Mouse (Mus musculus) heart, postnatal 0 days (tissue): ENCODE results near the gene Mcrs1. TPM values are rescaled to one million over a fixed set of nuclear protein-coding genes. Genes with fewer than 3 reads are reported as not detected.

Experiments
- ATAC-seq: fragments of 200-750 bp; cut with Nextera tagmentation; 2 replicates; pipeline ENCODE4 v1.8.0; 2017; ENCODE audit warnings: low read depth, moderate number of reproducible peaks, moderate library complexity; ENCODE audit not compliant: insufficient read depth
- DNase-seq: peaks from one replicate; pipeline ENCODE4 v3.0.0-alpha.2; 2016; ENCODE audit warnings: low spot score
- H3K27ac ChIP-seq: fragments of 300-500 bp; sonication (generic); 2 replicates; pipeline ENCODE4 v1.5.1; 2014; ENCODE audit warnings: low read depth, mild to moderate bottlenecking
- H3K27me3 ChIP-seq: fragments of 300-500 bp; sonication (generic); 2 replicates; pipeline ENCODE4 v1.6.1; 2014; ENCODE audit warnings: low read length, mixed read lengths; ENCODE audit not compliant: control insufficient read depth, insufficient read depth
- H3K36me3 ChIP-seq: fragments of 300-500 bp; sonication (generic); replicated peaks from 2 replicates; pipeline ENCODE4 v1.6.1; 2014; ENCODE audit warnings: low read length, mixed read lengths; ENCODE audit not compliant: control insufficient read depth, insufficient read depth
- H3K4me1 ChIP-seq: fragments of 300-500 bp; sonication (generic); 2 replicates; pipeline ENCODE4 v1.6.1; 2014; ENCODE audit warnings: antibody characterized with exemption; ENCODE audit not compliant: control insufficient read depth, insufficient read depth
- H3K4me2 ChIP-seq: fragments of 300-500 bp; sonication (generic); 2 replicates; pipeline ENCODE4 v1.6.1; 2014; ENCODE audit warnings: low read depth, mild to moderate bottlenecking, low read length, moderate library complexity
- H3K4me3 ChIP-seq: fragments of 300-500 bp; sonication (generic); 2 replicates; pipeline ENCODE4 v1.5.1; 2014; ENCODE audit warnings: low read depth, low read length
- H3K9ac ChIP-seq: fragments of 300-500 bp; sonication (generic); replicated peaks from 2 replicates; pipeline ENCODE4 v1.6.1; 2014; ENCODE audit warnings: low read depth, low read length, mixed read lengths
- H3K9me3 ChIP-seq: fragments of 300-500 bp; sonication (generic); replicated peaks from 2 replicates; pipeline ENCODE4 v1.6.1; 2016; ENCODE audit warnings: low read length; ENCODE audit not compliant: control insufficient read depth
- CTCF ChIP-seq: IDR thresholded peaks from 2 replicates; pipeline ENCODE4 v1.5.1; 2016; ENCODE audit warnings: antibody characterized with exemption, control low read depth, low read depth
- EP300 ChIP-seq: IDR thresholded peaks from 2 replicates; pipeline ENCODE4 v1.6.1; 2016; ENCODE audit warnings: antibody characterized with exemption, low read depth
- WGBS: fragments of 180-500 bp; shearing (Covaris S2); extraction: QIAGEN DNeasy Blood & Tissue Kit; methylation state at CpG from one replicate; pipeline ENCODE4 v1.1.7; 2014; 5-methylcytosine and 5-hydroxymethylcytosine counted together
- polyA plus RNA-seq: library from polyadenylated mRNA; unstranded; fragments of >200 nt; fragmentation: Nextera tagmentation; extraction: Ambion mirVana; gene quantifications from 2 replicates; pipeline ENCODE4 v1.2.1, GENCODE M21; 2015
- total RNA-seq: library from RNA; depleted of rRNA; stranded (reverse); fragments of >200 nt; gene quantifications from 2 replicates; pipeline ENCODE4 v1.2.3, GENCODE M21; 2014; ENCODE audit warnings: low replicate concordance

Mcrs1 gene
- total and polyA plus RNA-seq, 2 experiments from 2014 or later = 141 to 211 TPM

GRCm38 (mm10) chr15:99238006-99238405, 13.8 kb downstream of the Mcrs1 start:
- Histone ChIP-seq H3K9ac (no peak overlapping the region), H3K4me1 (no peaks in the 10 kb centered on the region), H3K4me3 (no peak overlapping the region), H3K9me3 (no peaks in the 10 kb centered on the region), H3K27ac (no peak overlapping the region), H3K27me3 (peaks cover 12% of the 10 kb centered on the region), H3K36me3 (peaks cover 19% of the 10 kb centered on the region), H3K4me2 (no peak overlapping the region)
- DNase-seq (no peak), ATAC-seq (no peak)
- no peak for TF ChIP-seq CTCF
- no peak for TF ChIP-seq EP300
- 53% methylated on average over 11 of the region's 11 CpGs for WGBS

DNA sequence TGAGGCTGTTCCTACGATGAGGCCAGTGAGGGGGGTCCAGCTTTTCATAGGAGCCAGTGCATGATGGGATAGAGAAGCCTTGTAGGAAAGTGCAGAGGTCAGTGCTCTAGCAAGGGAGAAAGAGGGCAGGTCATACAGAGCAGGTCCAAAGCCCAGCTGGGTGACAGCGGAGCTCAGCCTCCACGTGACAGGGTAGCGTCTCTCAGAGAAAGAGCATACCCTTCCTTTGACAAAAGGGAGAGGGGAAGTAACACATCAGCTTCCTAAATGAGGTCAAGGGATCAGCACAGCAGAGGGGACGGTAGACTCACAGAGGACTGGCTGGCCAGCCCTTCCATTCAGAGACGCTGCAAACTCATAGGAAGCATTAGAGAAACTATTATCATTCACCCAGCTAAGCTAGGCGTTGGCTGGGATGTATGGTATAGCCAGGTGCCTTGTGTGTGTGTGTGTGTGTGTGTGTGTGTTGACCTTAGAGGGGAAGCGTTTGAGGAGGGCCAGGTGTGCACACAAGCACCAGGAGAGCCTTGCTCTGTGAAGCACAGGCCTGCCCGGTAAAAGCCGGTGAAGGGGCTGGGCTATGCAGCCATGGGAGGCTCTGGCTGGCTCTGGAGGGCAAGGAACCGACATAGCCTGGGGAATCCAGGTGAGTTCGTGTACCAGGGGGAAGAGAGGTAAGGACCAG, 17.3 kb downstream of the Mcrs1 start:
- no peak for ATAC-seq
- H3K9me3 ChIP-seq = no peaks in the 10 kb centered on the region

DNA sequence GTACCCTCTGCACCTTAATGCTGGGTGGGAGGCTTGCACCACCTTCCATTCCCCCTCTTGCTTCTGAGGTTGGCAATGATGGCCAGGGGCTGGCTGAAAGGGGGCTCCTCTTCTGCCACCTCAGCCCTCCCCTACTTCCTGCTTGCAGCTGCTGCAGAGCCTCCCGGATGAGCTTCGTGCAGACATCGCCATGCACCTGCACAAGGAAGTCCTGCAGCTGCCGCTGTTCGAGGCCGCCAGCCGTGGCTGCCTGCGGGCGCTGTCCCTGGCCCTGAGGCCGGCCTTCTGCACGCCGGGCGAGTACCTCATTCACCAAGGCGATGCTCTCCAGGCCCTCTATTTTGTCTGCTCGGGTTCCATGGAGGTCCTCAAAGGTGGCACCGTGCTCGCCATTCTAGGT, 18.0 kb downstream of the Mcrs1 start:
- WGBS = 51% methylated on average over 17 of the region's 17 CpGs
- Histone ChIP-seq H3K4me1 (no peaks in the 10 kb centered on the region), H3K27me3 (peaks cover 36% of the 10 kb centered on the region), H3K9ac (no peak overlapping the region), H3K4me3 (no peak overlapping the region), H3K9me3 (no peaks in the 10 kb centered on the region), H3K27ac (no peak overlapping the region; the same call in 1 of the 2 replicates), H3K4me2 (no peak overlapping the region), H3K36me3 (no peaks in the 10 kb centered on the region)
- no peak for TF ChIP-seq CTCF
- TF ChIP-seq EP300 = no peak
- DNase-seq = no peak
- ATAC-seq = no peak

More for the DNA sequence above, 17.3 kb downstream of the Mcrs1 start:
- Histone ChIP-seq H3K4me3 (no peak overlapping the region), H3K27me3 (peaks cover 29% of the 10 kb centered on the region), H3K27ac (no peak overlapping the region; the same call in 1 of the 2 replicates), H3K36me3 (no peaks in the 10 kb centered on the region), H3K4me1 (no peaks in the 10 kb centered on the region), H3K4me2 (no peak overlapping the region; the same call in 1 of the 2 replicates), H3K9ac (no peak overlapping the region)
- no peak for DNase-seq
- WGBS = 56% methylated on average over 12 of the region's 12 CpGs
- TF ChIP-seq CTCF (no peak), EP300 (no peak)

GRCm38 (mm10) chr15:99231998-99232397, 19.8 kb downstream of the Mcrs1 start:
- Histone ChIP-seq H3K4me2 (no peak overlapping the region), H3K9me3 (no peaks in the 10 kb centered on the region), H3K4me3 (no peak overlapping the region), H3K27ac (no peak overlapping the region), H3K36me3 (no peaks in the 10 kb centered on the region), H3K4me1 (no peaks in the 10 kb centered on the region), H3K9ac (no peak overlapping the region), H3K27me3 (peaks cover 52% of the 10 kb centered on the region)
- 71% methylated on average over 10 of the region's 10 CpGs for WGBS
- no peak for ATAC-seq
- no peak for DNase-seq
- TF ChIP-seq EP300 (no peak), CTCF (no peak)

- H3K9me3 ChIP-seq = no peaks in the 10 kb centered on the region
- H3K36me3 ChIP-seq = no peaks in the 10 kb centered on the region
- H3K27me3 ChIP-seq = peaks cover 93% of the 10 kb centered on the region
- H3K4me2 ChIP-seq = no peak overlapping the region
- no peak overlapping the region for H3K9ac ChIP-seq
- WGBS = 30% methylated on average over 14 of the region's 14 CpGs
- TF ChIP-seq EP300 (no peak), CTCF (no peak)
- DNase-seq = no peak
- H3K27ac ChIP-seq = no peak overlapping the region
- ATAC-seq = no peak
- peaks cover 4% of the 10 kb centered on the region; the same call in 1 of the 2 replicates for H3K4me1 ChIP-seq
- no peak overlapping the region for H3K4me3 ChIP-seq
Measured at GRCm38 (mm10) chr15:99226090-99226489, 25.7 kb downstream of the Mcrs1 start.
